Mouse (Mus musculus): ENCODE measurements around the gene Gas2l2.

DNA sequence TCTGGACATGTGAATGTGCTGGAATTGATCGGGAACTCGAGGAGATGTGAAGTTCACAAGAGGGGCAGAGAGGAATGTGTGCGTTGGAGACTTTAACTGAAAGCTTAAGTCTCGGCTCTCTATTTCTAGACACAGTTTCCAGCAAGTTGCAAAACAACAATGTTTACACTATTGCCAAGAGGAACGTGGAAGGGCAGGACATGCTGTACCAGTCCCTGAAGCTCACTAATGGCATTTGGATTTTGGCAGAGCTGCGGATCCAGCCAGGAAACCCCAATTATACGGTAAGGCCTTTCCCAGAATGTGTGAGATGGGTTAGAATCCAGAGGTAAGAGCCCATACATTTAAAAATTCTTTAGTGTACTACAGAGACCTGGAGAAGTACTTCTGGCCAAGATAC, 31.6 kb downstream of the Gas2l2 start:
- TF ChIP-seq CTCF (IDR thresholded peaks at IDR 0.05; ENCODE audit: extremely low read depth, insufficient read depth, low read length), result no peak
- TF ChIP-seq POLR2A (IDR thresholded peaks at IDR 0.05; ENCODE audit: extremely low read depth, insufficient read depth, low read length), result no peak

All from cortical plate, adult 2 months (tissue).